Mouse (Mus musculus) adrenal gland, postnatal 14 days (tissue): ENCODE measurements around the gene Ccdc115. TPM values are rescaled to one million over a fixed set of nuclear protein-coding genes. Genes with fewer than 3 reads are reported as not detected.

Experiments used
- DNase-seq: peaks from one replicate; pipeline ENCODE4 v3.0.0; 2021; ENCODE audit warnings: mixed read lengths
- long read RNA-seq, 2 experiments: library from polyadenylated mRNA; stranded (forward); transcript quantifications; one replicate each; pipeline ENCODE4 v2.0.0; 2021
- total RNA-seq: library from RNA; stranded (reverse); gene quantifications from 2 replicates; pipeline ENCODE4 v1.2.3, GENCODE M21; 2021

The Ccdc115 gene
- 16.4 and 20.9 TPM in 2 replicates for total RNA-seq
- long read RNA-seq, experiment 1, transcript Ccdc115-201 (5 exons, 1,705 nt), result major isoform, 50 of 52 reads
- long read RNA-seq, experiment 1, partial matches to known transcripts, result 2 of 52 reads
- long read RNA-seq, experiment 1, other reads (novel, unspliced or antisense), result 0 of 52 reads
- long read RNA-seq, experiment 2, transcript Ccdc115-201 (5 exons, 1,705 nt), result major isoform, 34 of 40 reads
- long read RNA-seq, experiment 2, partial matches to known transcripts, result 6 of 40 reads
- long read RNA-seq, experiment 2, other reads (novel, unspliced or antisense), result 0 of 40 reads

DNA sequence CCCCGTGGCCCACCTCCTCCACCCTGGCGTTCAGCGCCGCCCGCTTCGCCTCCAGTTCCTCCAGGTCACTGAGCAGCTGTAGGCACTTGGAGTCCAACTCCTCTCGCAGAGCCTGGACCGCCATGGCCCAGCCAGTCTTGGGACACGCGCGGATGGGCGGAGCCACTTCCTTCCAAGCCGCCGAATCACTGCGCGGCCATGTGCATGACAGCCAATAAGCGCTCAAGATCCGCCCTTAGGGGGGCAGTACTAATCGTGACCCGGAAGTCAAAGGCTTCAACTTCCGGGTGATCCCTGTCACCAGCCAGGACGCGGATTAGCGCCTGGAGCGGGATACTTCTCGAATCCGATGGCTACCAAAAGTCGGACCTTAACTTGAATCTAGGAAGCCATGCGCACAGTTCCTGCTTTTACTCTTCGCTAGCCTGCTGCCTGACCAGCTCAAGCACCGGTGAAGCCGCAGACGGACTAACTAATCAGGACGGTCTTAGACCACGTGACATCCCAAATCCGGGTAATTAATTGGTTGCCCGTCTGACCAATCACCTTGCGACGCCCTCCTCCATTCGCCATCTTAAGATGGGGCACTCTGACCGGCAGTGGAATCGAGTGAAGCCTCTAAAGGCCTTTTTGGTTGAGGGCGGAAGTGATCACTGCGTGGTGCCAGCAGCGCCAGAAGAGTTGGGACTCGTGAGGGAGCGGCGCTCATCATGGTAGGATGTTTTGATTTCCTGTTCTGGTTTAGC is at the start of gene Ccdc115, which contains the start of gene Imp4:
Gene Ccdc115, minus strand, starts transcription at position 458 of the 746 bp plus-strand sequence.
Gene Imp4, plus strand, starts transcription at position 637 of the 746 bp plus-strand sequence.
- peak; percentile 96 for DNase-seq

DNA sequence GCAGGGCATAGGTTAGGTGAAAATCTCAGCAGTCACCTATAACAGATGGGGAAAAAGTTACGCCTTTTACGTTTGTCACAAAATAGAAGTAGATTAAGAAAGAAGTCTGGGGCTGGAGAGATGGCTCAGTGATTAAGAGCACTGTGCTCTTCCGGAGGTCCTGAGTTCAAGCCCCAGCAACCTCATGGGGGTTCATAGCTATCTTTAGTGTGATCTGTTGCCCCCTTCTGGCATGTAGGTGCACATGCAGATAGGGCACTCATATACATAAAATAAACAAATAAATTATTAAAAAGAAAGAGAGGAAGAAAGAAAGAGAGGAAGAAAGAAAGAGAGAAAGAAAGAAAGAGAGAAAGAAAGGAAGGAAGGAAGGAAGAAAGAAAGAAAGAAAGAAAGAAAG is 47.9 kb upstream of the Ccdc115 start:
- DNase-seq, result no peak

DNA sequence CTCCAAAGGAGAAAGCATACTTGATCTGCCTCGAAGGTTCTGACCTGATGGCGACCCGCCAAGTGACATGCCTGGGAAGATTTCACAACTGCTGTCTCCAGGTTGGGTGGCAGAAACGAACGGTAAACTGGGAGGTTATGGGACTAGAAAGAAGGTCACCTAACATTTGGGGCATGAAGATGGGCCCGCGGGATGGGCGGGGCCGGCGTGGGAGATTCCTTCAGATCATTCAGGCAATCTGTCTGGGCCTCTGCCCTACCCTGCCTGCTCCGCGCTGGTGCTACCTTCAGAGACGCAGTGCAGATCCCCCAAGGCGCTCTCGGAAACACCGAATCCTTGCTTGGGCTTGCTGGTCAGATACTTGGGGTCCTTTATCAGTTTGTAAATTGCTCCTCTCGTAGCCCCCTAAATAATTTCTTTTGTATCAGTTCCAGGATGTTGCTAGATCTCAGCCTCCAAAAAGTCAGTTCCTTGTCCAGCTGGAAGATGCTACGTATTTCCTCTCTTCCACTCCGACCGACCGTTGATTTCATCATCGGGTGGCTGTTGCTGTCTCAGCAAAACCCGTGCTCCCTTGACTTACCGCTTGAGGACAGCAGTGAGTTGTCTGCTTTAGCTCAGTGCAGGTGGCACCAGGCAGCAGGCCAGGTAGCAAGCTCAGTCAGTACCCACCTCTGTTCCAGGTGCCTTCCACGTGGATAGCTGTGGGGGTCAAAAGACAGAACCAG is 46.2 kb upstream of the Ccdc115 start:
- peak; percentile 48 for DNase-seq

DNA sequence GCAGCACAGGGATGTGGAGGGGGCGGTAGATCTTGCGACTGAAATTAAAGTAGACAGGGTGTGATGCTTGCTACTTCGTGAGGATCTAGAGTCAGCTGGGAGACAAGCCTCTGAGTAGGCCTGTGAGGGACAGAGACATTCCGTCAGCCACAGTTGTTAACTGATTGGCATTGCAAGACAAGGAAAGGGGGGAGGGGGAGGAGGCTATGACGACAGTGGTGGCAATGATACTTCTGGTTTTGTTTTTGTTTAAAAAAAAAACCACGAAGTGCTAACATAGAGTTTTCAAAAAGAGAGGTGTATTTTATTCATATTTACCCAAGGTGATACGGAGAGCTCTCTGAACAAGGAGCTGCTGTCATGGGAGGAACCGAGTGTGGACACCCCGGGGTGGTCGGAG is 45.0 kb upstream of the Ccdc115 start:
- DNase-seq, result no peak

DNA sequence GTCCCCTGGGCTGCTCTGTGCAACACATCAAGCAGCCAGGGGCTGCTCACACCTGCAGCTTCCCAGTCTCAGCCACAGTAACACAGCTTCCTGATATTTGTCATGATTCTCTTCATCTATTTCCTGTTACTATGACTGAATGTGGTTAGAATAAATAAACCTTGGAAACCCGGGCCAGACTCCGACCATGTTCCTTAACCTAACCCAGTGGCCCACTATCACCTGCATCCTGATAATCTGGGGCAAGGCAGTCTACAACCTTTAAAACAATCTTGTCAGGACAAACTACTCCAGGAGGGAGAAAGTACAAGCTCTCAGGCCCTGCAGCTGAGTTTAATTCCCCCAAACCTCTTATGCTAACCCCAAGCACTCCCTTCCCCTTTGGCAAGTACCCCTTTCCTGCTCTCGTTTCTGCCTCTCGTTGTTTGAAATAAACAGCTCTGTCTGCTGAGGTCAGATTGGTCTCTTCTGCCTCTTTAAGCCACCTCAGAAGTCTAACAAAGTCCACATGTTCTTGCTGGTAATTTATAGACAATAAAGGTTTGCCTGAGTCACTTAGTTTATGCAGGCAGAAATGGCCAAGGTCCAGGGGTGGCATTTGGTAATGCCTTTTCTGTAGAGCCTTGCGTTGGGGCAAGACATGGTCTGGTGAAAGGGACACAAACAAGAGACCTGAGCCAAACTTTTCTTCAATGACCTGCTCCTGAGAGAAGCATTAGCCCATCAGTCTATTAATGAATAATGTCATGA is 42.6 kb upstream of the Ccdc115 start:
- DNase-seq, result no peak

DNA sequence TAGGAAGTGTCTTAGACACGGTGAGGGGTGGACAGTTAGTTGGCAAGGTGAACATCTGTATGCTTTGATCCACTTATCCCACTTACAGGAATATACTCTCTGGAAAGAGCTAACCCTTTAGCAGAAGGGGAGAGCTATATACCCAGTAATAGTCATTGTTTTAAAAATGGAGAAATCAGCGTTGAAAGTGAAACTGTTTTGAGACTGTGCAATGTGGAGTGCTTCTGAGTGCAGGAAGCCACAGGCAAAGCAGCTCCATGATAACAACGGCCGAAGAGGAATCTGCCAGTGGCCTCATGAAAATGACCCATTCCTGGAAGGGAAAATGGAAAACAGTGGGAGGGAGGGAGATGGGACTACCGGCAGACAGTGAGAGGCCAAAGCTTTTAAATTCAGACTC is 41.3 kb upstream of the Ccdc115 start:
- DNase-seq, result no peak

DNA sequence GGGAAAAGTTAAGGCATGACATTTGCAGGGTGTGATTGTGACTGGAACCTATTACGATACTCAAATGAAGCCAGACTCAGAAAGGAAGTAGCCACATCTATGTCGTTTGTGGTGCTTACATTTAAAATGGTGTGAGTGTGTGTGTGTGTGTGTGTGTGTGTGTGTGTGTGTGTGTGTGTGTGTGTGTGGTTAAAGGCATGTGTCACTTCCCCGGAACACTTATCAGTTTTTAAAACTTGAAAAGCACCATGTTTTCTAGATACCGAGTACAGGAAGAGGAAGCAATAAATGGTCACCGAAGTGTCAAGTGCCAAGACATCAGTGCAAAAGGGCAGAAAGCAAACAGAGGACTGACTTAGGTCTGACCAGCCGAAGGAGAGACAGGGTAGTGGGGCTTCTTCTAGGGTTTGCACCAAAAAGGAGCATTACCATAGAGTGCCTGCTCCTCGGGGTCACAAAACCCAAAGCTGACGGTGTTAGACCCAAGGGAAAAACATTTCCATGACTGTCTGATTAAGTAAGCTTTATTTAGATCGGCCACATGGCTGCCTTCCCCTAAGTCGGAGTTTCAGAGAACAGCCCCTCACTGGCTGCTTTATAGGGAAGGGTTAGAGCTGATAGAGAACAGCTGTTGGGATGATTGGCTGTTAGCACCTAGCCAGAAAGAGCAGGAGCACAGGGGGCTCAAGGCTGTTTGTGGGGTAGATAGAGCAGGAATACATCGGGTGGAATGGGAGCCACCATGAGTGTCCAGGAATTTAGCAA is 39.6 kb upstream of the Ccdc115 start:
- DNase-seq, result no peak

DNA sequence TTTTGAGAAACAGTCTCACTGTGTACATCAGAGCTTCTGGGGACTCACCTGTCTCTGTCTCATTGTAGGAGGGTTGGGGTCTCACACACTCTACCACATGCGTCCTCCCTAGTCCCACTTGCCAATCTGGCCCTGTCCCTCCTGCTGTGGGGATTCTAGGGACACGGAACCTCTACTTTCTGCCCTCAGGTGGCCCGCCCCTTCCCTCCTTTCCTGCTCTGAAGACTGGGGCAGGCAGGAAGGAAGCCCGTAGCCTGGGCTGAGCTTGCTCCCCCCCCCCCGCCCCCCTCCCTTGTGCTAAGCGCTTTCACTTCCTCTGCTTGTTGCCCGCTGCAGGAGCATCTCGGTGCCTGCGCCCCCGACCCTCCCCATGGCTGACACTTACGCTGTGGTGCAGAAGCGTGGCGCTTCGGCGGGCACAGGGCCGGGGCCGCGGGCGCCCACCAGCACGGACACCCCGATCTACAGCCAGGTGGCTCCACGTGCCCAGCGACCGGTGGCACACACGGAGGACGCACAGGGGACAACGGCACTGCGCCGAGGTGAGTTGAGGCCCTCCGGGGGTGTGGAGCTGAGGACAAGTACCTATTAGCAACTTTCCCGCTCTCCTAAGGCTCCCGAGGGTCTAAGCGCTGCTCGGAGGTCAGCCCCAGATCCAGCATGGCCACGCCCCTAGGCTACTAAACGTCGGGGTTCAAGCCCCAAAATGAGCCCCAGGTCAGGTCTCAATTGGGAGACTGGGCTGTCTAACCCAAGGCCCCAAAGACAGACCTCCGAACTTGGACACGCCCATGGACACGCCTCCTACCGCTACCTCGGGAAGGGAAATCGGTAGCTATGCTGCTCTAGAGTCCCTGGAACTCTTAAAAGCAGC is 33.2 kb upstream of the Ccdc115 start:
- DNase-seq, result peak; percentile 63

DNA sequence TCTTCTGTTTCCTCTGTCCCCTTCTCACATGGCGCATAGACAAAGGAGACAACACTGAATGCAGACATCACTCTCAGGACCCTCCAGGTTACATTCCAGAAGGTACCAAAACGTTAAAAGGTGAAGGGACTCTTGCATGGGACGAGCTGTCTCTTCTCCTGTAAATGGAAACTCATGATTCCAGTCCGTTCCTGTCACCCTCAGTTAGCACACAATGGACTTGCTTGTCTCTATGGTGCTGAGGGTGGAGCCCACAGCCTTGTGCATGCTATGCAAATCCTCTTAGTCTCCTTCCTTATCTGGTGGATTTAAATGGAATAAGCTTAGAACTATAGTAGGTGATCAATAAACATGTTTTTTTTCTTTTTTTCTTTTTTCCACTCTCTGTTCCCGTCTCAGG is 30.3 kb upstream of the Ccdc115 start:
- no peak for DNase-seq

DNA sequence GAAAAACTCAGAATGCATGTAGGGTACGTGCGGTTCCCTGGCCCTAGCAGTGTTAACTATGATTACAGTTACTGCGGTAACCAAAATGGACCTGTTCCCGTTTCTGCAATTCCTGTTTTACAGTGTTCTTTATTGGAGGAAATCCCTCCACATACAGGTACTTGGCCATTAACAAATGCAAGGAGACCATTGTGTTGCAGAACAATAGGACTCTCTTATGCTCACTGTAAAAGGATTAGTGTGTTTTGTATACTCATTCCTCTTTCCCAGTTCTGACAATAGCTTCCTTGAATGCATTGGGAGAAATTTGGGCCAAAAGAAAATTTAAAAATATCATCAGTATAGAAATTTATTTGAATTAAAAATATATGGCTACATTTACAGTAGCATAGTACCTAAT is 29.0 kb upstream of the Ccdc115 start:
- no peak for DNase-seq

DNA sequence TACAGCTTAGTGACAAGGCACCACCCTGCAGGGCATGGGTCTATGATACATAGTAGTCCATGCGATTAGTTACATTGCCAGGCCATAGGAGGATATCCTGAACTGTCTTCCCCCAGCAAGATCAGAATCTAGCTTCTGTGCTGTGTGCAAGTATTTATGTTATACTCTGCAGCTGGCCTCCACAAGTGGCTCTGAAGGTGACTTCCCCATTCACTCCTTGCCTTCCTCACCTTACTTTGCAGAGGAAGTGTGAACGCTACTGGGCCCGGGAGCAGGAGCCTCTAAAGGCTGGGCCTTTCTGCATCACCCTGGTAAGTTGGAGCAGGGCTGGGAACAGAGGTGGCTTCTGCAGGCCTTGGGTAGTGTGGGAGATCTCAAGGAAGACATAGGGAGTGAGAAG is 28.6 kb upstream of the Ccdc115 start:
- DNase-seq, result no peak

DNA sequence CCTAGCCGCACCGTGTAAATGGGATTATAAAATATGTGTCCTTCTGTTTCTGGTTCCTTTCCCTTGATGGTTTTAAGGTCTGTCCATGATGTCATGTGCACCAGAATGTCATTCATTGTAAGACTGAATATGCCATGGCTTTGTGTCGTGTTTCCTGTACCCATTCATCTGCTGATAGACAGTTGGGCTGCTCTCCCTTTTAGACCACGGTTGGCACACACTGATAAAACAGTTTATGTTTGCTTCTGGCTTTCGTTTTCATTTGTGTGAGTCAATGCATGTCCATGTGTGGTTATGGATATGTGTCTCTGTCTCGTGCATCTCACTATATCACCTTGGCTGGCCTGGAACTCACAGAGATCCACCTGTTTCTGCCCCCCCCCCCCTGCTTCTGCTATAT is 26.0 kb upstream of the Ccdc115 start:
- DNase-seq, result no peak

DNA sequence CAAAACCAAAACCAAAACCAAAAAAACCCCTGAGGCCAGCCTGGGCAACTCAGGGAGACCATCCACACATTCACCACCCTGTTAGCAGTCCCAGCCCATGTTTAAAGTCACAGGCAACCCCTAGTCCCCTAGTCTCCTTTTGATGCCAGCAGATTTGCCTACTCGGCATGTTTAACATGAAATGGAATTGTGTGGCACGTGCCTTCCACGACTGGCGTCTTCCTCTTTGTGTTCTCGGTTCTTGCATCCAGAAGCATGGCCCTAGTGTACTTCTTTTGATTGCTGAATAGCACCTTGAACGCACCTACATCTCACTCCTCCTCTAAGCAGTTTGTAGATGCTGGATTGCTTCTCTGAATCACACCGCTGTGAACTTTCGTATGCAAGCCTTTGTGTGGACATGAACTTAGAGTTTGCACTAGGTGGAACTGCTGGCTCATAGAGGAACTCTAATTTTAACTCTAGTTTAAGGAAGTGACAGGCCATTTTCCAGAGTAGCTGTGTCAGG is 24.9 kb upstream of the Ccdc115 start:
- DNase-seq, result no peak

DNA sequence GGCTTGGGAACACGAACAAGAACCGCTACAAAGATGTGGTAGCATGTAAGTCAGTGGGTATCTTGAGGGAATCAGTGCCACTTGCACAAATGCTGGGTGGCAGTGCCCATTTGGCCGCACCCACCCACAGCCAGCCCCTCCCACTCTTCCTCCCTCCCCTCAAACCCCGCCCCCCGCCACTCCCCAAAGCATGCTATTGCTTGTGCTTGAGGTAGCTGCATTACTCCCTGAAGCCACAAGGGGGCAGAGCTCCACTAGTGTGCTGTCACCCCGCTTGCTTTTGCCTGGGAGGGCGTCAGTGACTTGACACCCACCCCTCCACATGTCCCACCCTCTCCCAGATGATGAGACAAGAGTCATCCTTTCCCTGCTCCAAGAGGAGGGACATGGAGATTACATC is 23.3 kb upstream of the Ccdc115 start:
- DNase-seq, result peak; percentile 88

DNA sequence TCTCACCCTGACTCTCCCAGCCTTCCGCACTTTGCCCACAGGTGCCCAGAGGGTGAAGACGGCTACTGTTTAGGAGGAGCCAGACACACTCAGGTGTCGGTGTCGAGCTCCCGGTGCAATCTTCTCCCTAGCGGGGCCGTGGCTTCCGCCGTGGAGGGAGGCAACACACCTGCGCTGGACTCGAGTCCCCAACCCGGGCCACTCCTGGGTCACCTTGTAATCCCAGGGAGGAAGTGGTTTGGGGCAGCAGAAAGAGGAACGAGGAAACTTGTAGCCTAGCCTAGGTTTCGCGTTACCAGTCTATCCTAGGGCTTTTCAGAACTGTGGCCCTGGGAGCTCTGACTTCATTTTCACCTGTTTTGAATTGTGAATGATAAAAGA is 20.6 kb upstream of the Ccdc115 start:
- no peak for DNase-seq

DNA sequence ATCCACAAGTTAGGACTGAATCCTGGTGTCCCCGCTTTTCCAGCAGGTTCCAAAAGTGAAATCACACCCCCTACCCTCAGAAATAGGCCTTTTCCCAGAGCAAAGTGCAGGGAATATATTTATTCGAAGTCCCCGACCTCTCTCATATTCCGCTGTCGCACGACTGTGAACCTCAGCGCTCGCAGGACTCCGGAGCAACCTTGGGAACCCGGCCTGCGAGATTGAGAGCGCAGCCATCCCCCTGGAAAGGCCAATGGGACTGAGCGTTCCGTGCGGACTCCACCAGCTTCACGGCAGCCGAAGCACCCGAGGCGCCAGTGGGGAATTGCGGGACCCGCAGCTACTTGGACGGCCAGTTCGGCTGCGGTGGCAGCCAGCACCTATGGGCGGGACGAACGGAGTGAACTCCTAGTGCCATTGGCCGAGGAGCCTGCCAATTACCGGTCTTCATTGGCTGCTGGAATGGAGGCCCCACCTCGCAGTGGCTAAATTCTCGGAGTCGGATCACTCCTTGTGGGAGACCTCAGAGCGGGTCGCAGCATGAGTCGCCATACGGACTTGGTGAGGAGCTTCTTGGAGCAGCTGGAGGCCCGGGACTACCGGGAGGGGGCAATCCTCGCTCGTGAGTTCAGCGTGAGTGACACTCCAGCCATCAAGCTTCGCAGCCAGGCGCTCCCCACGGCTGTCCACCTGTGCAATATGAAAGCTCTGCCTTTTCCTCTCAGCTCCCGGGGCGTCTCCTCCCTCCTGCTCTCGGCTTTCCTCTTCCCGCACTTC is 20.0 kb upstream of the Ccdc115 start, which contains the start of gene Ptpn18:
Gene Ptpn18, plus strand, starts transcription at position 479 of the 777 bp plus-strand sequence.
- peak; percentile 94 for DNase-seq

DNA sequence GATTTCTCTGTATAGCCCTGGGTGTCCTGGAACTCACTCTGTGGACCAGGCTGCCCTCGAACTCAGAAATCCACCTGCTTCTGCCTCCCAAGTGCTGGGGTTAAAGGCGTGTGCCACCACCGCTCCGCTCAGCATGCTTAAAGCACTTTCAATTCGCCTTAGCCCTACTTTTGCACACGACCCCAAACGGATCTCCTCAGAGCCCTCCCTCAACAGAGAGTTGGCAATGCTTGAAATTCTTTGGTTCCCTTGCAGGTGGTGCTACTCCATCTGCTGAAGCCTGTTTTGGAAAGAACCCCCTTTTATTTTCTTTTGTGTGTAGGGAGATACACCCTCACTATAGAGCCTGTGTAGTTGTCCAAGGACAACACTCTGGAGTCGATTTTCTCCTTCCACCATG is 19.0 kb upstream of the Ccdc115 start:
- DNase-seq, result no peak

DNA sequence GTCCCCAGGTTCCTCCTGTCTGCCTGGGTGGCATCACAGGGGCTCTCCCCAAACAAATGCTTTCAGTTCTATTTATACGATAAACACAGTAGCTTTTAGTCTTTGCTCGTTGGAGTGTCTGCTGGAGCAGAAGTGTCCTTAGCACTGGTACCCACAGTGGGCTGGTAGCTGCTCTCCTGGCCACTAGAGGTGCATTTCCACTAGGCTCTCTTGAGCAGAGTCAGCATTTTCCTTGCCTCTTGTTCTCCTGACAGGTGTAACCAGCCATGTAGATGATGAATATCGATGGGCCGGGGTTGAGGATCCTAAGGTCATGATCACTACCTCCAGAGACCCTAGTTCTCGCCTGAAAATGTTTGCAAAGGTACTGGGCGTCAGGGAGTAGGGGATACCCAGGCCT is 3.7 kb upstream of the Ccdc115 start:
- DNase-seq, result no peak

DNA sequence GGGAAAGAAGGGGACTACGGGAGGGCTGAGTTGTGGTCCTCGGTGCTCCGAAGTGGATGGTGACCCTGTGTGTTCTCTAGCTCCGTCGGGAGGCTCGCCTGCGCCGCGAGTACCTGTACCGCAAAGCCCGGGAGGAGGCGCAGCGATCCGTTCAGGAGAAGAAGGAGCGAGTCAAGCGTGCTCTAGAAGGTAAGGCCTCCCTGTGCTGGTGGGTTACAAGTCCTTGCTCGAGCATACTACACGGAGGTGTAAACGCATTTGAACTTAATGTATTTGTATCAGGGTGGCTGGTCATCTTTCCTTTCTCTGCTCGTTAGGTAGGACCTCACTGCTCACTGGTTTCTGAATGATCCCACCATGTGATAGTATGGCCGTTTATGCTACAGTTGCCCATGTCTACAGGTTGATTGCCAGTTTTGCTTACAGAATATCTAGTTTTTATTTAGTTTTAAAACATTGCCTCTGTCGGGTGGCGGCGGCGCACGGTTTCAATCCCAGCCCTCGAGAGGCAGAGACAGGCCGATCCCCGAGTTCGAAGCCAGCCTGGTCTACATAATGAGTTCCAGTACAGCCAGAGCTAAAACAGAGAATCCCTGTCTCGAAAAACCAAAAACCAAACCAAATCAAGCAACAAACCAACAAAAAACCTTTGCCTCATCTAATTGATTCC is 624 bp upstream of the Ccdc115 start:
- DNase-seq, result peak; percentile 18
